Mouse (Mus musculus): ENCODE measurements around the gene Terb2. TPM values are rescaled to one million over a fixed set of nuclear protein-coding genes. Genes with fewer than 3 reads are reported as not detected.

Terb2 gene
- total and polyA plus RNA-seq, 3 experiments: not detected

- no peak overlapping the region for H3K27ac ChIP-seq (ENCODE audit: control insufficient read depth, low read depth, low read length)
- H3K36me3 ChIP-seq (ENCODE audit: control insufficient read depth in 1 of 2, insufficient read depth in 2 of 2, low read length in 2 of 2): peaks cover 0 to 20% of the 10 kb centered on the region in 2 experiments; a peak in 2 of 4 replicates
- peaks cover 5 to 19% of the 10 kb centered on the region in 2 experiments for H3K4me1 ChIP-seq (ENCODE audit: control insufficient read depth in 1 of 2, insufficient read depth in 2 of 2, low read length in 2 of 2)
- no peaks in the 10 kb centered on the region for H3K27me3 ChIP-seq (ENCODE audit: control insufficient read depth in 1 of 2, insufficient read depth in 2 of 2, low read length in 2 of 2)
- no peak for DNase-seq (ENCODE audit: low read depth, low spot score)
- H3K9me3 ChIP-seq (replicated peaks; ENCODE audit: insufficient read depth, low read length): no peaks in the 10 kb centered on the region
- peaks cover 6% of the 10 kb centered on the region; the same call in 1 of the 2 replicates for H3K79me2 ChIP-seq (ENCODE audit: control insufficient read depth, insufficient read depth, low read length, poor library complexity)
- H3K4me3 ChIP-seq (ENCODE audit: control insufficient read depth in 1 of 2, insufficient read depth in 1 of 2, low read depth in 2 of 2, low read length in 2 of 2): no peak overlapping the region
- H3K9ac ChIP-seq (ENCODE audit: control insufficient read depth, low read depth, low read length, poor library complexity, severe bottlenecking): no peak overlapping the region
- TF ChIP-seq EP300 (IDR thresholded peaks at IDR 0.05; ENCODE audit: low read depth in 1 of 2, low read length in 2 of 2) (no peak), RCOR1 (IDR thresholded peaks at IDR 0.05; ENCODE audit: low read depth, low read length) (no peak), RAD21 (IDR thresholded peaks at IDR 0.05; ENCODE audit: low read depth, low read length) (no peak), GABPA (IDR thresholded peaks at IDR 0.05; ENCODE audit: low read depth, low read length) (no peak), USF1 (IDR thresholded peaks at IDR 0.05; ENCODE audit: low read depth, low read length) (no peak), ZMIZ1 (IDR thresholded peaks at IDR 0.05; ENCODE audit: low read depth, low read length) (no peak), CTCF (IDR thresholded peaks at IDR 0.05 in 2 of 3, conservative IDR thresholded peaks at IDR 0.05 in 1 of 3; ENCODE audit: control insufficient read depth in 1 of 3, insufficient read depth in 1 of 3, low read depth in 2 of 3, low read length in 3 of 3, poor library complexity in 1 of 3, severe bottlenecking in 1 of 3) (no peak), TAL1 (IDR thresholded peaks at IDR 0.05; ENCODE audit: low read length) (no peak), ETS1 (IDR thresholded peaks at IDR 0.05; ENCODE audit: low read depth, low read length) (no peak), ELF1 (IDR thresholded peaks at IDR 0.05; ENCODE audit: low read depth, low read length) (no peak), MXI1 (IDR thresholded peaks at IDR 0.05; ENCODE audit: low read depth, low read length) (no peak), POLR2AphosphoS5 (IDR thresholded peaks at IDR 0.05; ENCODE audit: borderline replicate concordance, low read depth, low read length) (no peak), TBP (IDR thresholded peaks at IDR 0.05; ENCODE audit: low read depth, low read length) (no peak), JUND (IDR thresholded peaks at IDR 0.05; ENCODE audit: low read depth, low read length) (no peak), POLR2AphosphoS2 (IDR thresholded peaks at IDR 0.05; ENCODE audit: low read length) (no peak), SIN3A (IDR thresholded peaks at IDR 0.05; ENCODE audit: low read length) (no peak), POLR2A (IDR thresholded peaks at IDR 0.05; ENCODE audit: control insufficient read depth in 1 of 2, insufficient read depth in 1 of 2, low read depth in 1 of 2, low read length in 2 of 2, poor library complexity in 1 of 2) (no peak), CHD1 (IDR thresholded peaks at IDR 0.05; ENCODE audit: low read depth, low read length) (no peak), HCFC1 (IDR thresholded peaks at IDR 0.05; ENCODE audit: low read depth, low read length) (no peak)
These were observed 54.7 kb downstream of the Terb2 start for GRCm38 (mm10) chr2:122240735-122241134.

- TF ChIP-seq JUND (IDR thresholded peaks at IDR 0.05; ENCODE audit: low read depth, low read length) (no peak), CTCF (IDR thresholded peaks at IDR 0.05 in 2 of 3, conservative IDR thresholded peaks at IDR 0.05 in 1 of 3; ENCODE audit: control insufficient read depth in 1 of 3, insufficient read depth in 1 of 3, low read depth in 2 of 3, low read length in 3 of 3, poor library complexity in 1 of 3, severe bottlenecking in 1 of 3) (no peak), POLR2AphosphoS2 (IDR thresholded peaks at IDR 0.05; ENCODE audit: low read length) (no peak), MYB (IDR thresholded peaks at IDR 0.05; ENCODE audit: low read depth, low read length) (no peak), RAD21 (IDR thresholded peaks at IDR 0.05; ENCODE audit: low read depth, low read length) (no peak), USF2 (IDR thresholded peaks at IDR 0.05; ENCODE audit: borderline replicate concordance in 1 of 2, insufficient read depth in 1 of 2, low read depth in 1 of 2, low read length in 2 of 2) (no peak)
- H3K36me3 ChIP-seq (ENCODE audit: control insufficient read depth in 1 of 2, insufficient read depth in 2 of 2, low read length in 2 of 2): peaks cover 0 to 17% of the 10 kb centered on the region in 2 experiments; a peak in 2 of 4 replicates
- no peaks in the 10 kb centered on the region for H3K27me3 ChIP-seq (ENCODE audit: control insufficient read depth in 1 of 2, insufficient read depth in 2 of 2, low read length in 2 of 2)
- H3K27ac ChIP-seq (ENCODE audit: control insufficient read depth, low read depth, low read length): no peak overlapping the region
- H3K9ac ChIP-seq (ENCODE audit: control insufficient read depth, low read depth, low read length, poor library complexity, severe bottlenecking): no peak overlapping the region
- H3K9me3 ChIP-seq (replicated peaks; ENCODE audit: insufficient read depth, low read length): no peaks in the 10 kb centered on the region
- peaks cover 5 to 17% of the 10 kb centered on the region in 2 experiments for H3K4me1 ChIP-seq (ENCODE audit: control insufficient read depth in 1 of 2, insufficient read depth in 2 of 2, low read length in 2 of 2)
- DNase-seq (ENCODE audit: low read depth, low spot score): no peak
- peaks cover 6% of the 10 kb centered on the region; the same call in 1 of the 2 replicates for H3K79me2 ChIP-seq (ENCODE audit: control insufficient read depth, insufficient read depth, low read length, poor library complexity)
- no peak overlapping the region for H3K4me3 ChIP-seq (ENCODE audit: control insufficient read depth in 1 of 2, insufficient read depth in 1 of 2, low read depth in 2 of 2, low read length in 2 of 2)
These were observed 55.2 kb downstream of the Terb2 start for GRCm38 (mm10) chr2:122241226-122241625.

Data from MEL (cell line).